Mouse (Mus musculus) intestine, embryonic 16.5 days (tissue): ENCODE data around the gene Wfdc10. TPM values are rescaled to one million over a fixed set of nuclear protein-coding genes. Genes with fewer than 3 reads are reported as not detected.

Experiments used
- polyA plus RNA-seq: library from polyadenylated mRNA; unstranded; fragments of >200 nt; fragmentation: Nextera tagmentation; extraction: Ambion mirVana; gene quantifications from 2 replicates; pipeline ENCODE4 v1.2.1, GENCODE M21; 2015

Gene Wfdc10
- polyA plus RNA-seq, 1 experiment from 2014 or later: not detected

Other genes with a start within 250 kb of the Wfdc10 start
- gene Sdc4, start 212.2 kb upstream of the Wfdc10 start, polyA plus RNA-seq: 130 and 138 TPM in 2 replicates
- gene Sys1, start 199.1 kb upstream of the Wfdc10 start, polyA plus RNA-seq: 54.0 and 56.4 TPM in 2 replicates
- 9.8 and 11.9 TPM in 2 replicates for gene Gm20458, start 195.1 kb upstream of the Wfdc10 start, polyA plus RNA-seq
- not detected in 2 replicates for gene Trp53tg5, start 182.3 kb upstream of the Wfdc10 start, polyA plus RNA-seq
- 16.0 and 16.4 TPM in 2 replicates for gene Dbndd2, start 169.9 kb upstream of the Wfdc10 start, polyA plus RNA-seq
- gene Pigt, start 158.5 kb upstream of the Wfdc10 start, polyA plus RNA-seq: 59.1 and 61.4 TPM in 2 replicates
- 36.8 and 42.4 TPM in 2 replicates for gene Wfdc2, start 93.6 kb upstream of the Wfdc10 start, polyA plus RNA-seq
- not detected in 2 replicates for gene Spint3, start 82.6 kb upstream of the Wfdc10 start, polyA plus RNA-seq
- gene Wfdc6a, start 70.6 kb upstream of the Wfdc10 start, polyA plus RNA-seq: 0.59 and 1.4 TPM in 2 replicates
- not detected in 2 replicates for gene Eppin, start 62.5 kb upstream of the Wfdc10 start, polyA plus RNA-seq
- not detected in 2 replicates for gene Wfdc6b, start 42.5 kb upstream of the Wfdc10 start, polyA plus RNA-seq
- not detected in 2 replicates for gene Wfdc8, start 42.4 kb upstream of the Wfdc10 start, polyA plus RNA-seq
- gene Wfdc16, start 17.2 kb upstream of the Wfdc10 start, polyA plus RNA-seq: not detected in 2 replicates
- not detected in 2 replicates for gene Wfdc9, start 537 bp downstream of the Wfdc10 start, polyA plus RNA-seq
- not detected in 2 replicates for gene Wfdc11, start 18.0 kb downstream of the Wfdc10 start, polyA plus RNA-seq
- gene Wfdc13, start 29.1 kb downstream of the Wfdc10 start, polyA plus RNA-seq: 0.17 and 0.21 TPM in 2 replicates
- gene Spint4, start 42.5 kb downstream of the Wfdc10 start, polyA plus RNA-seq: not detected in 2 replicates
- not detected in 2 replicates for gene Spint5, start 59.3 kb downstream of the Wfdc10 start, polyA plus RNA-seq
- 1.3 and 1.8 TPM in 2 replicates for gene Wfdc3, start 89.9 kb downstream of the Wfdc10 start, polyA plus RNA-seq
- 55.9 and 56.9 TPM in 2 replicates for gene Dnttip1, start 89.9 kb downstream of the Wfdc10 start, polyA plus RNA-seq
- gene Ube2c, start 113.9 kb downstream of the Wfdc10 start, polyA plus RNA-seq: 360 and 426 TPM in 2 replicates
- 3.2 and 3.9 TPM in 2 replicates for gene Tnnc2, start 123.9 kb downstream of the Wfdc10 start, polyA plus RNA-seq
- 18.3 and 19.6 TPM in 2 replicates for gene Snx21, start 129.8 kb downstream of the Wfdc10 start, polyA plus RNA-seq
- 37.5 and 39.5 TPM in 2 replicates for gene Acot8, start 148.8 kb downstream of the Wfdc10 start, polyA plus RNA-seq
- 9.3 and 10.3 TPM in 2 replicates for gene Zswim3, start 149.1 kb downstream of the Wfdc10 start, polyA plus RNA-seq
- gene Zswim1, start 166.6 kb downstream of the Wfdc10 start, polyA plus RNA-seq: 11.7 and 13.4 TPM in 2 replicates
- not detected in 2 replicates for gene Spata25, start 172.5 kb downstream of the Wfdc10 start, polyA plus RNA-seq
- 418 and 551 TPM in 2 replicates for gene Ctsa, start 176.8 kb downstream of the Wfdc10 start, polyA plus RNA-seq
- gene Neurl2, start 177.4 kb downstream of the Wfdc10 start, polyA plus RNA-seq: 6.1 and 7.5 TPM in 2 replicates
- 31.4 and 31.5 TPM in 2 replicates for gene Pltp, start 201.7 kb downstream of the Wfdc10 start, polyA plus RNA-seq
- 57.9 and 64.0 TPM in 2 replicates for gene Pcif1, start 223.3 kb downstream of the Wfdc10 start, polyA plus RNA-seq